Mouse (Mus musculus) frontal cortex, postnatal 14 days (tissue): Measurements from ENCODE around the gene Galnt9.
A peak's percentile ranks its signal among the peaks of the same experiment; 100 is the strongest.

Source experiments
- DNase-seq, 2 experiments: peaks; one replicate each; pipeline ENCODE4 v3.0.0; 2022; ENCODE audit warnings: low spot score in 2 of 2

Galnt9 gene

DNA sequence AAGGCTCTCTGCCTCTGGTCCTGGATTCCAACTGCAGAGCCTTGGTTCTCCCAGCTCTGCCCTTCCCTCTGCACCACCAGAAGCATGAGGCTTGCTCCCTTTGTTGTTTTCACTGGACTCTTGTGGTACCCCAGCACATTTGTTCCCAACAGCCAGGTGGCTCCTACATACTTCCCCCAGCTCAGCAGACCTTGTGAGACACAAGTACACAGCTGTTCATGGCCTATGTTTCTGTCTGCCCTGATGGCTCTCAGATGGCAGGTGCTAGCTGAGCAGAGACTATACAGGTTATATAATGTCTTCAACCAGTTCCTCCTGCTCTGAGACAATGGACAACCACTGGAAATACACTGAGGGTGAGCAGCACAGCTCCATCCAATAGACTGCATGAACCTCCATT is 43.3 kb downstream of the Galnt9 start:
- DNase-seq: no peak

DNA sequence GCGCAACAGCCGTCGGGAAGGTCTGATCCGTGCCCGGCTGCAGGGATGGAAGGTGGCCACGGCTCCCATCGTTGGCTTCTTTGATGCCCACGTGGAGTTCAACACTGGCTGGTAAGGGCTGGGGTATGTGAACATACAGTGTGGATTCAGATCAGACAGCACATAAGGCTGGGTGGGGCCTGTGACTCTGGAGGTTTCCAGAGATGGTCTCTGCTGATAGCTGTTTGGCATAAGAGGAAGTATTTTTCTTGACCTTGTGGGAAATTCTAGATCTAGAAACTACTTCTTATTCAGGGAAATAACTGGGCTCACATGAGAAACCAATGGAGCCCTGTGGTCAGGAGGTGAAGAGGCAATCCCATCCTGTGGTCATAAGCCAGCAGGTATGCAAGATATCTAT is 45.7 kb downstream of the Galnt9 start:
- no peak for DNase-seq

DNA sequence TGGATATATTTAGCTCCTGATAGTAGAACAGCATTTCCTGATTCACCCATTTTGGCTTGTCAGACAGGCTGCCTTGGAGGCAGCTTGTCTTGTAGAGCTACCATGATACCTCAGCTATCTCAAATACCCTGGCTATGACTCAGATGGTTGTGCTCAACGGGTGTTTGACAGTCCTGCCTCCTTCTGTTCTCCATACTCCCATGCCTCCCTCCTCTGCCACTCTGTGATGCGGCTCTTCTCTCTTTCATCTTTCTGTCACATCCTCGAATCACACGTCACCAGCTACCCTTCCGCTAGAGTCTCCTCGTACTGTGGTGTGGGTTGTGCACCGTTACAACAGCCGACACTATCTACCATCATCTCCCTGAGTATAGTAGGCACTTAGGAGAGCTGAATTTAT is 50.3 kb downstream of the Galnt9 start:
- no peak for DNase-seq

DNA sequence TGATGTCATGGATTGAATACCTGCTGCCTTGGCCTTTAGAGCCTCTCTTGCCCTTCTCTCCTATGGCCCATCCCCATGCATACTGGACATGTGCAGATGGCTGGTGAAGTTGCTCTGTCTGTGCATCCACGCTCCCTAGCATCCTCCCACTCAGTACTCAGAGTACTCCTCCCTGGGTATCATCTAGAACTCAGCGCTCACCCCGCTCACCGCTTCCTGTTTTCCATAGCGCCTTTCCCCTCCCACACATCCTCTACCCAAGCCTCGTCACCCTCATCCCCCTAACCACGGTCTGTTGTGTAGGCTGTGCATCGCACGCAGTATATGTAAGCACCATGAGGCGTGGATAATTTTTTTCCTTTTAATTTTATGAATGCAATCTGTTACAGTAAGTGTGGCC is 51.2 kb downstream of the Galnt9 start:
- no peak for DNase-seq

DNA sequence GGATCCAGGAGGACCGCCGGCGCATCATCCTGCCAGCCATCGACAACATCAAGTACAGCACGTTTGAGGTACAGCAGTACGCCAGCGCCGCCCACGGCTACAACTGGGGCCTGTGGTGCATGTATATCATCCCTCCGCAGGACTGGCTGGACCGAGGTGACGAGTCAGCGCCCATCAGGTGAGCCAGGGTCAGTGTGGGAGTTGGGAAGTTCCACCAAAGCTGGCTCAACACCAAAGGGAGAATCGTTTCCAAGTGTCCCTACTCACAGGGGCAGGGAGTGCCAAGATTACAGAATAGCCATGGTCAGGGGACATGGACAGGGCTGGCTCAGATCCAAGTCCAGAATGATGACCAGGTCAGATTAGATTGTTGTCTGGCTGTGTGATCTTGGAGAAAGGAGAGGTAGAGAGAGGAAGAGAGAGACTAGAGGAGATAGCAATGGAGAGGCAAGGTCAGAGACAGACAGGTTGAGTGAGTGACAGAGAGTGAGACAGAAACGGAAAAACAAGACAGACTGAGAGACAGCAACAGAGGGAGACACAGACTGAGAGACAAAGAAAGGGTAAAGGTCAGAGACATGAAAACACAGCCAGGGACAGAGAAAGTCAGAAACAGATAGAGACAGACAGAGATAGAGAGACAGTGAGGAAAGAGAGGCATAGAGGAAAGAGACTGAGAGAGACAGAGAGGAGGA is 52.1 kb downstream of the Galnt9 start:
- DNase-seq: no peak

DNA sequence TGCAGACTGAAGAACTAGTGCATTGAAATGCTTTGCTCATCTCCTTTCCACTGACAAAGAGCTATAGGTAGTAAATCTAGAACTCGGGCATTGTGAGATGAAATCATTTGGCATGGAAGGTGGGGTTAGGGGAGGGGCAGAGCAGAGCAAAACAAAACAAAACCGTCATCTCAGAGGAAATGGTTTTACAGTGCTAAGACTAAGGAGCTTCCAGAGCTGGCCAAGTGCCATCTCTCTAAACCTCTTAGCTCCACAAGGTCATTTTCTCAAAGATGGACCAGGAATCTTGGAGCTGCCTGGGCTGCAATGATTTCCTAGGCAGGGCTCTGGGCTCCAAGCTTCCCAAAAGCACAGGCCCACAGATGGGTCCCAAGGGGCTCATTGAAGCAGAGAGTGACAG is 53.3 kb downstream of the Galnt9 start:
- no peak for DNase-seq

DNA sequence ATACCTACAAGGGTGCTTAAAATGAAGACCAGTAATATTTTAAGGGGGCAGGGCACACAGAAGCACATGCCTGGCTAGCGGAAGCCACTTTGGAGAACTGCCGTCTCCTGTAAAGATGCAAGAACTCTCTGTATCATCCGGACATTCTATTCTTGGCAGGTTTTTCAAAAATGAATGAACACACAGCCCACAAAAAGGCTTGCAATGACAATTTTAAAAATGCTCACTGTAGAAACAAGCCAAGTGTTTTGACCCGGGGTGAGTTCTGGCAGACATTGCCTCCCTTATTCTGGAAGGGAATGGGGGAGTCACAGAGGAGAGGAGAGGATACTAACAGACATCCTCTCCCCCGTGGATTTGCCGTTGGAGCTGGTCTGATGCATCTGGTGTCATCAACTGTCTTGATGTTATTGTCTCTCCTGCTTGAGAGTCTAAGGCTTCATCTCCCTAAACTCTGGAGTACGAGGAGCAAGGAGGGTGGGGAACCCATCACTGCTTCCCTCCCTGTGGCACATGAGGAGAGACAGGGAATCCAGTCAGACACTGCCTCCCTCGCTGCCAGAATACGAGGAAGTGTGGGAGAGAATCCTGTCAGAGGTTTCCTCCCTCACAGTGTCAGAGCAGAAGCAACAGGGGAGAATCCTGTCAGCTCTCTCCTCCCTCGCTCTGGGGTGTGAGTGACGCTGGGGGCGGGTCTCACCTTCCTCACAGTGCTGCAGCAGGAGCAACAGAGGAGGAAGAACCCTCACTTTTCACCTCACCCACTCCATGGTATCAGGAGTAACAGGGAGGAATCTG is 54.3 kb downstream of the Galnt9 start:
- peak; percentile 50 to 65 for DNase-seq

DNA sequence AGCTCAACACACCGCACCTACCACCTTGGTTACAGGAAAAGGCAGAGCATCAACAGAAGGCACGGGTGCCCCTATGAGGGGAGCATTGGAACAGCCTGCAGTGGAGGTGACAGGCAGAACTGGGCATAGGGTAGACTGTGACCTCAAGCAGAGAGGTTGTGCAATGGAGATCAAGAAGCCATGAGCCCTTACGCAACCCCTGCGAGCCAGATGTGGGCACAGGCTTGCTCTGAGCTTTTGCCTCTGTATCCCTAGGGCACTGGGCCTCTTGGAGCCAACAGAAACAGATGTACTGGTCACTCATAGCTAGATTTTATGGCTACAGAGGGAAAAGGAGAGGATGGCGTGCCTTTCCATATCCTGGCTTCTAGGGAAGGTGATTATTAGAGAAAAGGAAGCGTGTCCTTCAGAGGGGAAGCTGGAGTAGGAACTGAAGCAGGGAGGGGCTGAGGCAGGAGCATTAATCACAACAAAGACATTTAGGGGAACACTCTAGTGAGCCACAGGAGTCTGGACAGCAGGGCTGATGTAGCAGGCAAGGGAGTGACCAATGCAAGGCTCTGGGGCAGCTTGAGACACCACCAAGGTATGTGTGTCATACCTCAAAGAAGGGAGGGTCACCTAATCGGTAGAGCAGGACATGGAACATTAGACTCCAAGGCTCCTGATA is 59.0 kb downstream of the Galnt9 start:
- no peak for DNase-seq

DNA sequence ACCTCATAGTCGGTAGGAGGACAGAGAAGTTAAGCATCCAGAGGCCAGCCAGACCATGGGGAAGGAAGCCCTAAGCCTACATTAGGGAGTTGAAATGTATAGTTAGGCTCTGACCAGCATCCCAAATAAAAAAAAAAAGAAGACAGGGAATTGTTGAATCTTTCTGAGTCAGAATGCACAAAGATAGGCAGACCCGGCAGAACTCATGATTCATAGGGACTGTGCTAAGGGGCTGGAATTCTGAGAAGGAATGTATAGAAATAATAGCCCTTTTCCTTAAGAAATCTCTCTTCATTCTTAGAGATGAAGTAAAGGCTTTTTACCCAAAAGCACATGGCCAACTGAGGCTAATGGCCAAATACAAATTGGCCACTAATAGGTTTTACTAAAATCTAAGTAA is 60.2 kb downstream of the Galnt9 start:
- no peak for DNase-seq

DNA sequence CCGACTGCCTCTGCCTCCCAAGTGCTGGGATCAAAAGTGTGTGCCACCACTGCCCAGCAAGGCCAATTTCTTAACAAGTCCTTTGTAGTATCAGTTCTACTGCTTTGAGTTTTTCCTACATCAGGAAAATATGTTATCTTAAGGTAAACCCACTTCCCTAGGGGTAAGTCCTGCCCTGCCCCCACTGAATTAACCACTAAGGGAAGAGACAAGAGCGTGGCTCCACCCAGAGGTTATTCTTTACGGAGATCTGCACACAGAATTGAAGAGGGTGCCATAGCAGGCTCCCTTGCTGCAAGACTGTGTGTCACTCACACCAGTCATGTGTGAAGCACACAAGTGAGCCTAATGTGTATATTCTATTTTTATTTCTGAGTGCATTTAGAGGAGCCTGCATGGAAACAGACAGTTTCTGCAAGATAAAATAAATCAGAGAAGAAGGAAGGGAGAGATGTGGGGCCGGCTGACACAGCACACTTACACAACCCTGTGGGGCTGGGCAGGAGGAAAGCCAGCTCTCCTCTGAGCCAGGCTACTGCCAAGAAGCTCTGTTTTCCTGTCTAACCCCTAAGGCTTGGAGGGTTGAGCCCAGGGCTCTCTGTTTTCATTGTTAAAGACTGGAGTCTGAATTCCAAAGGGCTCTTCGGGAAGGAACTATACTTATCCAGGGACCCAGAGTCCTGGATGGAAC is 61.5 kb downstream of the Galnt9 start:
- DNase-seq: no peak

DNA sequence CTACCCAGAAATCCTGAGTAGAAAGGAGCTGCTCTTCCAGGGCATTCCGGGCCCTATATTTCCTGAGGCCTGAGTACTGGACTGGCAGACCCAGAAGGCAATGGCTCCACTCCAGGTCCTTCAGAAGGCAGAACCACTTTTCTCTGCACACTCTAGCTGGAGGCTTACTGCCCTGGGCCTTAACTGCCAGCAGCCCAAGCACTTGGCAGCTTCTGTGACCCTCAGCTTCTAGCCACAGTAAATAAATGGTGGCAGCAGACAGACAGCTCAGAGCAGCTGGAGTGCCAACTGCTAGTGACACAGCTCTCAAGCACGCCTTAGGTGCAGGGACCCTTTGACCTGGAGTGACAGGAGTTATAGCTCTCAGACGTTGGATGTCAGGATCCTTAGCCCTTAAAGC is 63.6 kb downstream of the Galnt9 start:
- no peak for DNase-seq

DNA sequence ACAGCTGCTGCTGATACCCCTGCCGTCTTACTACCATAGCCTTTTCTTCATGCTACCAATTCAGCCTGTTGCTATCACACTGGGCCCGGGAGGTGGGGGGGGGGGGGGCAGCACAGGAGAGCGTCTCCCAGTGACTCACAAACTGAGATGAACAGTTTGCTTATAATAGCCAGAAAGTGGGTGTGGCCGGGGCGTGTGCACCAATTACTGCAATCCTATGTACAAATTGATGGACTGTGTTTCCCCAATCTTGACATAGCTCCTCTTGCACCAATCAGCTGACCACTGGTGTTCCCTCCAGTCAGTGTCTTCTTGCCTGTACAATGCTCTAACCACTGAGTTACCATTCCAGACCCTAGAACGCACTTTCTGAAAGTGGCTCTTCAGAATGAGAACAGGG is 64.2 kb downstream of the Galnt9 start:
- DNase-seq: no peak

DNA sequence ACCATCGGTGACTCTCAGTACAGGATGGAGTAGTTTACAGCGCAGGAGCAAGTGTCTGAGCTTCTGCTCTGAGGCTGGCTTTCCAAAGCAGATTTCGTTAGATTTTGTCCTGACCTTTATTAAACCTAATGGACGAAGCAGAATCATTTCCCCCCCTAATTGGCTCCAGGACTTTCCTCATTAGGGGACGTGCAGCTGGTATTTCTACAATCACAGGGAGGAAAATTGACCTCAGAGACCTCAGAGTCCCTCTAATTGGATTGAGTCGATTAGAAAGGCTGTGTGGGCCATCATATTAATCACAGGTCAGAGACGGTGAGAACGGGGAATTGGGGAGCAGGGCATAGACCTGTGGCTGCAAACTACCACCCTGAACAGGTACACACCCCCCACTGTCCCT is 64.8 kb downstream of the Galnt9 start:
- no peak for DNase-seq

DNA sequence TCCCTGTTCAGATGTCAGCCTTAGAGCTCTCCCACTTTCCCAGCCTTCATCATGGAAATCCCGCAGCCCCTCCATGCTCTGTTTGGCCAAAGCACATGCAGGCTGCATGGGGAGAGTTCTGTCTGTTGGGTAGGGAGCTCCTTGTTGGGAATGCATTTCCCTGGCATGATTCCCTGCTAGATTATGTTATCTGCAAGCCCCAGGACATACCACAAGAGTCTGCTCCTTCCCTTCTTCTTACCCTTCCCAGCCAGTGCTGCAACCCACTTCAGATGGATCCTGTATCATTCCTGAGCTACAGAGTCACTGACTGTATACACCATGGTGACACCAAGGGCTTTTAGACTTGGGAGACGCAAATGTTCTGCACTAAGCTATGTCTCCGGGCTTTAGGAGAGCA is 65.3 kb downstream of the Galnt9 start:
- no peak for DNase-seq

DNA sequence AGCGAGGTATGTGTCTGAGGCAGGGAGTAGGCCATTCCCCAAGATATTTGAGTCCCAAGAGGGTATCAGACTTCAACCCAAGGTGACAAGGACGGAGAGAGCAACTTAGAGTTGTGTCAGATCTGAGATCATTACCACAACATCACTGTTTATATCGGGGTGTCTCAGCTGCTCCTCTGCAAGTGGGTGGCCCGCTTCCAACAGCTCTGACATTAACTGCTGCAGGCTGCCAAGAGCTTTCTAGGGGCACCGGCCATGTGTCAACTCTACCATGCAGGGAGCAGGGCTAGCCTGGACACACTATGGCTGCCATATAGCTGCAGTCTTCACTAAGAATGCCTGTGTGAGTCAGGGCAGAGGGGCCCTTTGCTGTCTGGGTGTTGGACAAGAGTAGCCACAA is 65.7 kb downstream of the Galnt9 start:
- no peak for DNase-seq

DNA sequence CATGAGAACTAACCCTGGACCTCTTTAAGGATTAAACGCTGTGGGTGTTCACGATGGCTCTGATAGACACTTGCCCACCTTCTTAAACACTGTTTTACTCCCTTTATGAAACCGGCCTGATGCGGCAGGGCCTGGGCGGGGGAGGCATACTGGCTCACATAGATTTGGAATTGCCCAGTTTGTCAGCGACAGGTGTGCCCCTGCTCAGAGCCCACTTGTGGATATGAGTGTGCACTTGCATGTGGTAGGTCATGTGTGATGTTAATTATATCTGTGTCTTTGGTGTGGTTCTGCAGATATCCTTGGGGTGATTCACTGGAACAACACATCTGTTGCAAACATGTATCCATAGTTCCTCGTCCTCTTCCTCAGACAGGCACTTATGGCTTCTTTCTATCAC is 66.3 kb downstream of the Galnt9 start:
- no peak for DNase-seq

DNA sequence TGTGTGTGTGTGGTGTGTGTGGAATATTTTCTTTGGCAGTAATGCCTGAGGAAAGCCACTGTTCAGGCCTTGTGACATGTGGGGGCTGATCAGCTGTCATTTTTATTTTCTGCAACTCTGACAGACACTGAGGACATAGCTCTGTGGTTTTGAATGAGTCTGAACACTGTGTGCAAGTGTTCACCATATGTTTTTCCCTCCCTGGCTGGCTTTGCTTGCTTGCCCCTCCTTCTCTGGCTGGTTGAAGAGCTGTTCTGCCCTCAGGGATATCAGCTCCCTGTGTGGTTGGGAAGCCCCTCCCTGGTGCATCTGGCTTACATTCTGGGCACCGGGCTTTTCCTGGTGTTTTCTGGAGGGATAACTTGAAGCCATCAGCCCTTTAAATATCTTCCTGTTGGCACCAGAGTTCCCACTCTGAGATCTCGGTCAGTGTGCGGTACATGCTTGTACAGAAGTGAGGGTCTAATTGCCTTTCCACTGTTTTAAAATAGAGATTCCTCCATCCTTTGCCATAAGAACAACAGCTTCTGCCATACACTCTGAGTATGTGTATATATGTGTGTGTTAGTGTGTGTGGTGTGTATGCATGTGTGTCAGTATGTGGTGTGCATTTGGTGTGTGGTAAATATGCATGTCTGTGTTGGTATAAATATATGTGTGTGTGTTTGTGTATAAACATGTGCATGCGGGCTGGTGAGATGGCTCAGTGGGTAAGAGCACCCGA is 67.4 kb downstream of the Galnt9 start:
- no peak for DNase-seq

DNA sequence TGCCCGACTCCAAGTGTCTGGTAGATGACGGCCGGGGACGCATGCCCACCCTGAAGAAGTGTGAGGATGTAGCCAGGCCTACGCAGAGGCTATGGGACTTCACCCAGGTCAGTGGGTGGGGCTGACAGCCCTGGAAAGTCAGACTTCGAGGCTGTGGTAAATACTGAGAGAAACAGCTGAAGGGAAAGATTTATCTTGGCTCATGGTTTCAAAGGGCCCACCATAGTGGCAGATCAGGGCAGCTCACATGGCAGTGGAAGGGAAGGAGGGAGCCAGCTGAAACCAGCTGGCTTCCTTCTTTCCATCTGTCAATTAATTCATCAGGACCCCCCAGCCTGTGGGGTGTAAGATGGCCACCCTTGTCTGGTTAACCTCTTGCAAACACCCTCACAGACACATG is 75.1 kb downstream of the Galnt9 start:
- DNase-seq: no peak

DNA sequence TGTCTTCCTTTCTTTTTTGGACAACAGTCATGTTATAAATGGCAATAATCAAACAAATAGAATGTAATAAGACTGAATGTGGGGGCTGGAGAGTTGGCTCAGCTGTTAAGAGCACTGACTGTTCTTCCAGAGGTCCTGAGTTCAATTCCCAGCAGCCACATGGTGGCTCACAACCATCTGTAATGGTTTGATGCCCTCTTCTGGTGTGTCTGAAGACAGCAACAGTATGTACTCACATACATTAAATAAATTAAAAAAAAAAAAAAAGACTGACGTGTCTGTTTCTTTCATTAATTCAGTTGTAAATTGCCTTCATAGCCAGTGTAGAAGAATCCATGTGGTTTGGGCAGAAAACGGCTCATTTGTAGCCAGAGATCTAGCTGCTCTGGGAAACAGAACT is 80.2 kb downstream of the Galnt9 start:
- DNase-seq: no peak

DNA sequence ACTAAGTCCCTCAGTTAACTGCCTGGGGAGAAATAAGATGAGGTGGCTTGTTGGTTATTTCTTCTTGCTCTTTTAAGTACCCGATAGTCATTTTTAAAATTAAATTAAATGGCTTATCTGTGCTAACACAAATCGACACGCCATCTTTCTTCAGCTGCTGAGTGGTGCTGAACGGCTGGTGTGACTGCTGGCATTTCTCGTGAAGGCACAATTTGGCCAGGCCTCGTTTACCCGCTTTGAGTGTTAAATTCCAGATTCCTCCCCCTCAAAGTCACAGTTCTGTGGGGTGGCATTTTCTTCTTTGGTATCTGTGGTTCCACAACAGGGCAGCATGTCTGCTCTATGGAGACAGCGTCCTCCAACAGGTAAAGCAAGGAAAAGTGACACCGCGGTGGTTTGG is 83.2 kb downstream of the Galnt9 start:
- no peak for DNase-seq

DNA sequence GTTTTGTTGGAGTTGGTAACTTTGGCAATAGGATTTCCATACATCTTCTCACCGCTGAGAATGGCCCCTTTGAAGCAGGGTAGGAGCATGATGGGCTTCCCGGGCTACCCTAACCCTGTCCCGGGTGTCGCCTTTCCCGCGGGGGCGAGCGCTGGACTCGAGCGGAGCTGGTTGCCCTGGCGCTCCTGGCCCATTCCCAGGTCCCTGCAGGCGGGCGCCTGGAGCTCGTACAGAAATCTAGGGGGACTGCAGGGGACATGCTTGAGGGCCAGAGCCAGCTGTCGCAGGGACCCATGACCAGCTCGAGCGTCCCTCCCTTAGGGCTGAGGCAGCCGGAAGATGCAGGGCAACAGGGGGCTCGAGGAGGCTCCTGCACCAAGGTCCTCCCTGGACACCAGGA is 84.0 kb downstream of the Galnt9 start:
- no peak for DNase-seq
